Mouse (Mus musculus) ES-Bruce4 (cell line): ENCODE results near the gene Gaa. TPM values are rescaled to one million over a fixed set of nuclear protein-coding genes. Genes with fewer than 3 reads are reported as not detected.
"Not testable (repeated sequence)": the region's sequence is repeated elsewhere in the genome, so short reads cannot be mapped to it uniquely, and the experiment has no call there.

ENCODE experiments used
- H3K27ac ChIP-seq: 2 replicates; pipeline ENCODE4 v1.5.1; 2012; ENCODE audit warnings: low read length, inconsistent platforms; ENCODE audit not compliant: insufficient read depth
- H3K27me3 ChIP-seq: 2 replicates; pipeline ENCODE4 v1.6.1; 2012; ENCODE audit warnings: mild to moderate bottlenecking, low read length, inconsistent platforms; ENCODE audit not compliant: control insufficient read depth, poor library complexity, insufficient read depth, severe bottlenecking
- H3K36me3 ChIP-seq: 2 replicates; pipeline ENCODE4 v1.6.1; 2012; ENCODE audit warnings: inconsistent platforms, mild to moderate bottlenecking, low read length, moderate library complexity; ENCODE audit not compliant: control insufficient read depth, poor library complexity, insufficient read depth, severe bottlenecking
- H3K4me1 ChIP-seq: one replicate; pipeline ENCODE4 v1.8.1; 2011; ENCODE audit warnings: low read length; ENCODE audit not compliant: control insufficient read depth, insufficient read depth
- H3K4me3 ChIP-seq: 2 replicates; pipeline ENCODE4 v1.5.1; 2011; ENCODE audit warnings: low read depth, mild to moderate bottlenecking, low read length
- H3K9ac ChIP-seq: 2 replicates; pipeline ENCODE4 v1.6.1; 2012; ENCODE audit warnings: low read depth, mild to moderate bottlenecking, inconsistent platforms; ENCODE audit not compliant: poor library complexity, severe bottlenecking
- H3K9me3 ChIP-seq: replicated peaks from 2 replicates; pipeline ENCODE4 v1.6.1; 2012; ENCODE audit warnings: mild to moderate bottlenecking, low read length, inconsistent platforms; ENCODE audit not compliant: control insufficient read depth, poor library complexity, insufficient read depth, severe bottlenecking
- CTCF ChIP-seq: IDR thresholded peaks from one replicate; pipeline ENCODE4 v1.8.1; 2011; ENCODE audit warnings: low read depth, low read length
- EP300 ChIP-seq: IDR thresholded peaks from 2 replicates; pipeline ENCODE4 v1.6.1; 2011; ENCODE audit warnings: low read depth, low read length; ENCODE audit not compliant: insufficient read depth
- POLR2A ChIP-seq: IDR thresholded peaks from one replicate; pipeline ENCODE4 v1.8.1; 2011; ENCODE audit warnings: low read length; ENCODE audit not compliant: insufficient read depth
- polyA plus RNA-seq: library from polyadenylated mRNA; stranded (reverse); fragments of >200 nt; gene quantifications from 2 replicates; pipeline ENCODE4 v1.2.4, GENCODE M21; 2011; ENCODE audit warnings: low read depth; ENCODE audit not compliant: missing spikeins, insufficient read depth, insufficient read length

The Gaa gene
- polyA plus RNA-seq, 1 experiment = 42.3 TPM

DNA sequence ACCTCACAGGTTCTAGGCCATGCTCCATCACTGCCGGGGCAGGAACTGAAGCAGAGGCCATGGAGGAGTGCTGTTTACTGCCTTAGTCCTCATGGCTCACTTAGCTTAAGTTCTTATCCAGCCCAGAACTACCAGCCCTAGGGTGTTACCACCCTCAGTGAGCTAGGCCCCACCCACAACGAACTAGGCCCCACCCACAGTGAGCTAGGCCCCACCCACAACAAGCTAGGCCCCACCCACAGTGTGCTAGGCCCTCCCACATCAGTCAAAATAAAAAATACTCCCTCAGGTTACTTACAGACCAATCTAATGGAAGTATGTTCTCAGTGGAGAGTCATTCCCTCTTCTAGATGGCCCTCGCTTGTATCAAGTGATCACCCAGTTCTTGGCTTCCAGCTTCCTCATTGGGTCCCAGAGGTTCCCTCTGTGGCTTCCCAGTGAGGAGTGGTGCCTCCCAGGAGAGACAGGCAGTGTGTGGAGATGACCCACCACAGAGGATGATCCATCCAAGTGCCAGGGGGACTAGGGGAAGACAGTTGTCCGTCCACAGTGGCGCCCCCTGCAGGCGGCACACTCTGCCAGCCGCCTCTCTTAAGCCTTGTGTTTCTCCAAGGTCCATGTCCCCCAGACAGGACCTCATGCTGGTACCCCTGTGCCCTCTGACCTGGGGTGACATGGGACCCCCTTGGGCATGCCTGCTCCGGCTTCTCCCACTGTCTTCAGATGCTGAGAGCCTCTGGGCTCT lies 5.7 kb downstream of the Gaa start:
- no peaks in the 10 kb centered on the region for H3K9me3 ChIP-seq
- H3K27ac ChIP-seq = no peak overlapping the region
- no peak overlapping the region for H3K4me3 ChIP-seq
- H3K9ac ChIP-seq = no peak overlapping the region
- TF ChIP-seq CTCF (peak; percentile 71), EP300 (no peak)
- H3K36me3 ChIP-seq = 0 out of 2 replicates have a peak, but pooled peaks cover 3% of the 10 kb centered on the region
- peaks cover 3% of the 10 kb centered on the region for H3K4me1 ChIP-seq
- no peaks in the 10 kb centered on the region for H3K27me3 ChIP-seq

DNA sequence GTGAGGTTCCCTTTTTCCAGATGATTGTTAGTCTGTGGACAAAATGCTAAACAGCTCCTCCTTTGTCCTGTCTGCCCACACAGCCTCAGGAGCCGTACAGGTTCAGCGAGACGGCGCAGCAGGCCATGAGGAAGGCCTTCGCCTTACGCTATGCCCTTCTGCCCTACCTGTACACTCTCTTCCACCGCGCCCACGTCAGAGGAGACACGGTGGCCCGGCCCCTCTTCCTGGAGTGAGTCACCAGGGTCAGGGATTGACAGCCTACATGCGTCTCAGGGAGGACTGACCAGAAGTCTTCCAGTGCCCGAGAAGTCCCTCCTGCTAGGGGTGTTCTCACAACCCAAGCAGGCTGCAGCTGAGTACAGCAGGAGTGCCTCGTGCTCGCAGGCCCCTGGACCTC lies 13.3 kb downstream of the Gaa start:
- Histone ChIP-seq H3K27ac (no peak overlapping the region), H3K27me3 (no peaks in the 10 kb centered on the region), H3K4me3 (no peak overlapping the region), H3K9me3 (no peaks in the 10 kb centered on the region), H3K4me1 (no peaks in the 10 kb centered on the region), H3K36me3 (peaks cover 7% of the 10 kb centered on the region), H3K9ac (no peak overlapping the region)
- TF ChIP-seq POLR2A = no peak
- TF ChIP-seq EP300 = no peak
- TF ChIP-seq CTCF = no peak

DNA sequence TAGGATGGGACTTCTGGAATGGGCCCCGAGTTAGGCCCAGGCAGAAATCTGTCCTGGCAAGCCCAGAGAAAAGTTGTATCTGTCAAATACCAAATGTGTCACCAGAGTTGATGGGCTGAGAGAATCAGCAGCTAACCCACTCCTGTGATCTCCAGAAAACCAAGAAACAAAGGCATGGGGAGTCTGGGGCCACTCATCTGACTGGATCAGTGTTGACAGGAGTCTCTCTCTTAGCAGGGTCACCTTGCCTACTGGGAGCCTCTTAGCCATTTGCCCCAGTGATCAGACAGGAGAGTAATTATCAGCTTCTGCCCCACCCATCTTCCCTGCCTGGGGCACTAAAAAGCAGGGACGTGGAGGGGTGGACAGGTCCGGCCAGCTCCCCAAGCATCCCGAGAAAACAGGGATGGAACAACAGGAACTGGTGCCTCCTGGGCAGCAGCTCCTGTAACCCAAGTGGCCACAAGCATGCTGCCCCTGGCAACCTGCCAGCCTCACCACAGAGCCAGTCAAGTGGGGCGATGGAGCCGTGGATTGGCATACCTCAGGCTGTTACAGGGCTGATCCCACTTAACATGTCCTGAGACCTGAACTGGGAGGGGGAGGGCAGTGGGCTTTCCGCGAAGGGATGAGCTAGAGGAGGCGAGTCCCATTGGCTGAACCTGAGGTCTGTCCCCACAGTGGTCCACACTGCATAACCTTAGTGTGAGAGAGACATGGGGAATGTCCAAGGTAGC lies 18.3 kb downstream of the Gaa start:
- Histone ChIP-seq H3K9ac (no peak overlapping the region), H3K4me3 (no peak overlapping the region), H3K27me3 (no peaks in the 10 kb centered on the region), H3K4me1 (no peaks in the 10 kb centered on the region), H3K9me3 (no peaks in the 10 kb centered on the region), H3K36me3 (peaks cover 31% of the 10 kb centered on the region), H3K27ac (no peak overlapping the region)
- TF ChIP-seq POLR2A (no peak), EP300 (no peak), CTCF (no peak)

DNA sequence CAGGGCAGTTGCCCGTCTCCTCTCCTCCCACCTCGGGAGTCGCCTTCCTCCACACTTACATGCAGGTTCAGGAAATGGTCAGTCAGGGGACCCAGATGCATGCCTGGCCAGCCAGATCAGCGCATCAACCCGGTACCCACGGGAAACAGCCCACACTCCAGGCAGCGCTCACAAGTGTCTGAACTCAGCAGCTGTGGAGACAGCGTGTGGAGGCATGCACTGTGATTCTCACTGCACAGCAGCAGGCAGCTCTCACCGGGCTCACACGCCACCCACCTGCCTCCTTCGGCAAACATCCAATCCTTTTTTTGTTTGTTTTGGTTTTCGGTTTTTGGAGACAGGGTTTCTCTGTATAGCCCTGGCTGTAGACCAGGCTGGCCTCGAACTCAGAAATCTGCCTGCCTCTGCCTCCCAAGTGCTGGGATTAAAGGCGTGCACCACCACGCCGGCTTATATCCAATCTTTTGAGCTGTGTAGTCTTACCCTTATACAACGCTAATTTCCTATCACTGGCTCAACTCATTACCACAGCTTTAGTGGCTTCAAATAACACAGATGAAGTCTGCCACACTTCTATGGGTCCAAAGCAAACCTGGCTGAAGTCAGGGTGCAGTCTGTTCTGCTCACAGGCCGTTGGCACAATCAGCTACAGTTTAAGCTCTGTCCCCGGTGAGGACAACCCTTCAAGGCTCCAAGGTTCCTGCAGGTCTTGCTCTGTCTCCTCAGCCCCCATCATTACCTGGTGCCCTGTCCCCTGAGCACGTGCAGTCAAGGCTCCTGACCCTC lies 19.7 kb downstream of the Gaa start:
- Histone ChIP-seq H3K27me3 (no peaks in the 10 kb centered on the region), H3K9ac (no peak overlapping the region), H3K9me3 (no peaks in the 10 kb centered on the region), H3K36me3 (peaks cover 41% of the 10 kb centered on the region), H3K4me3 (no peak overlapping the region), H3K4me1 (no peaks in the 10 kb centered on the region), H3K27ac (no peak overlapping the region)
- TF ChIP-seq CTCF = no peak

DNA sequence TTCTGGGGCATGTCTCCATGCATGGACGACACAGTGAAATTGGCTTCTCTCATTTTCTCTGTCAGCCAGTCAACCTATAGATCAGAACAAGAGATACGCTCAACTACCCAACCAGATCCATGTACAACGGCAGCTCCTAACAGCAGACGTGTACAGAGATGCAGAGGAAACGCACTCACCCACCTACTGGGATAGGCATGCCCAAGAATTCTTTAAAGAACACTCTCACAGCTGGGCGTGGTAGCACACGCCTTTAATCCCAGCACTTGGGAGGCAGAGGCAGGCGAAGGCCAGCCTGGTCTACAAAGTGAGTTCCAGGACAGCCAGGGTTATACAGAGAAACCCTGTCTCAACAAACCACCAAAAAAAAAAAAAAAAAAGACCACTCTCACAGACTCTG lies 25.2 kb downstream of the Gaa start:
- H3K4me3 ChIP-seq, H3K4me1 ChIP-seq, H3K9ac ChIP-seq, H3K27ac ChIP-seq, H3K9me3 ChIP-seq, H3K27me3 ChIP-seq: not testable (repeated sequence)
- H3K36me3 ChIP-seq = peaks cover 91% of the 10 kb centered on the region

DNA sequence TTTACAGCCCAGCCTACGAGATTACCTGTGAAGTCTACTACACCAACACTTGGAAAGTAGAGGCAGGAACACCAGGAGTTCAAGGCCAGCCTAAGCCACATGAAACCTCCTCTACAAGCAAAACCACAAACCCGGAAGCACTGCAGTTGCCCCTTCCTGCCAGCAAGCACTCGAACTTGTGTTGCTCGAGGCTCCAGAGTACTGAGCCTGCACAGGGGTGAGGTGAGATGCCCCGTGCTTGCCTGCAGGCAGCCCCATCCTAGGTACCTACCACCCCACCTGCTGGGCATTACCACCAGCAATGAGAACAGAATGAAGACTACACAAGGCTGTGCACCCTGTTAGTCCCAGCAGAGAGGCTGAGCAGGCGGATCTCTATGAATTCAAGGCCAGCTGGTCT lies 30.3 kb downstream of the Gaa start:
- H3K4me1 ChIP-seq = no peaks in the 10 kb centered on the region
- TF ChIP-seq POLR2A = no peak
- TF ChIP-seq EP300 = no peak
- no peak for TF ChIP-seq CTCF
- H3K9me3 ChIP-seq = no peaks in the 10 kb centered on the region
- H3K4me3 ChIP-seq = no peak overlapping the region
- no peaks in the 10 kb centered on the region for H3K27me3 ChIP-seq
- H3K9ac ChIP-seq = no peak overlapping the region
- H3K27ac ChIP-seq = no peak overlapping the region
- H3K36me3 ChIP-seq = peaks cover 51% of the 10 kb centered on the region
